8 mouse cellular contexts compared by ENCODE assay signal in the genomic region with DNA sequence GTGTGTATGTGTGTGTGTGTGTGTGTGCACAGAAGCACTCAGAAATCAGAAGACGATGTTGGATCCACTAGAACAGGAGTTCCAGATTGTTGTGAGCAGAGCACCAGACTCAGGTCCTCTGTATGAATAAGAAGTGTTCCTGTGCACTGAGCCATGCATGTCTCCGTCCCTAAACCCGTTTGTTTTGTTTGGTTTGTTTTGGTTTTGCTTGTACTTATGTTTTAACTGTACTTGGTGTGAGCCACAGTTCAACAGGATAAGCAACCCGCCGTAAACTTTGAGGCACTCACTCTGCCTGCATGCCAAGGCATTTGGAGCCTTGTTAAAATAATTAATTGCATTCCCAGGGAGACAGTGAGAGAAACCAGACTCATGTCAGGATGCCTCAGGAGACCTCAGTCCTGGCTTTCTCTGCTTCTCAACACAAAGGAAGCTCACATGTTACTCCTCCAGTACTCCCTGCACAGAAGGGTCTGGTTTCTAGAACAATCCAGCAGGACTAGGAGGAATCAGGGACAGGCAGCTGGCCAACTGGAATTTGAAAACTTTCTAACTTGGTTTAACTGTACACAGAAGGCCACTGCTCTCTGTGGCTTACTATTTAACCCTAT. TPM values are rescaled to one million over a fixed set of nuclear protein-coding genes. Genes with fewer than 3 reads are reported as not detected.
DNase-seq lines count a peak whose midpoint lies in the region; ATAC-seq and TF ChIP-seq lines count a peak whose summit lies in the region.

No protein-coding gene starts in this region.

- no peak for DNase-seq in forebrain, embryonic 10.5 days (ENCODE audit: extremely low spot score, low spot score)
- DNase-seq in embryo, embryonic 11 days = peak; percentile 59
- DNase-seq in liver, adult 2 months (ENCODE audit: extremely low read depth, low read depth, low spot score) = peak; percentile 83
- no peak for DNase-seq in adrenal gland, postnatal 10 days
- DNase-seq in right cerebral cortex, postnatal 10 days (ENCODE audit: low spot score in 2 of 2) = no peak
- DNase-seq in urinary bladder, postnatal 25 days (ENCODE audit: low spot score) = no peak

- 0 out of 2 replicates have a peak overlapping the region, but pooled peaks have one; percentile 58 for H3K27ac ChIP-seq in forebrain, embryonic 10.5 days
- H3K27ac ChIP-seq in forebrain, embryonic 15.5 days (replicated peaks) = no peak overlapping the region
- H3K27ac ChIP-seq in hindbrain, embryonic 16.5 days (ENCODE audit: low read depth, low read length) = peak overlapping the region; percentile 32; the same call in 1 of the 2 replicates
- peak overlapping the region; percentile 67 for H3K27ac ChIP-seq in liver, adult 2 months (replicated peaks; ENCODE audit: insufficient read depth, low read depth, low read length)

- H3K79me2 ChIP-seq in liver, adult 2 months (ENCODE audit: control insufficient read depth, insufficient read depth, low read length) = peaks cover 15% of the 10 kb centered on the region; the same call in 1 of the 2 replicates

- H3K27me3 ChIP-seq in forebrain, embryonic 10.5 days (ENCODE audit: poor library complexity, severe bottlenecking) = no peaks in the 10 kb centered on the region
- no peaks in the 10 kb centered on the region for H3K27me3 ChIP-seq in forebrain, embryonic 15.5 days
- H3K27me3 ChIP-seq in hindbrain, embryonic 16.5 days (replicated peaks; ENCODE audit: control insufficient read depth, insufficient read depth, low read length) = no peaks in the 10 kb centered on the region
- no peaks in the 10 kb centered on the region for H3K27me3 ChIP-seq in liver, adult 2 months (ENCODE audit: control insufficient read depth, insufficient read depth, low read length)

- no peak overlapping the region for H3K4me3 ChIP-seq in forebrain, embryonic 10.5 days
- H3K4me3 ChIP-seq in forebrain, embryonic 15.5 days = no peak overlapping the region
- no peak overlapping the region for H3K4me3 ChIP-seq in hindbrain, embryonic 16.5 days (ENCODE audit: low read length)
- H3K4me3 ChIP-seq in liver, adult 2 months (ENCODE audit: insufficient read depth, low read depth, low read length) = no peak overlapping the region

- no peaks in the 10 kb centered on the region for H3K9me3 ChIP-seq in forebrain, embryonic 10.5 days
- H3K9me3 ChIP-seq in forebrain, embryonic 15.5 days = no peaks in the 10 kb centered on the region
- H3K9me3 ChIP-seq in hindbrain, embryonic 16.5 days (ENCODE audit: control insufficient read depth, low read length) = no peaks in the 10 kb centered on the region

- no peak for TF ChIP-seq POLR2A in liver, adult 2 months (IDR thresholded peaks at IDR 0.05; ENCODE audit: extremely low read depth, insufficient read depth, low read length)

- H3K4me1 ChIP-seq in forebrain, embryonic 10.5 days = peaks cover 33% of the 10 kb centered on the region
- H3K4me1 ChIP-seq in forebrain, embryonic 15.5 days = peaks cover 7% of the 10 kb centered on the region; the same call in 1 of the 2 replicates
- peaks cover 17% of the 10 kb centered on the region for H3K4me1 ChIP-seq in hindbrain, embryonic 16.5 days (ENCODE audit: control insufficient read depth, insufficient read depth, low read depth, low read length)
- H3K4me1 ChIP-seq in liver, adult 2 months (ENCODE audit: control insufficient read depth, insufficient read depth, low read length) = peaks cover 27% of the 10 kb centered on the region

- WGBS in forebrain, embryonic 10.5 days = 75% methylated on average over 5 of the region's 5 CpGs
- 27% methylated on average over 5 of the region's 5 CpGs for WGBS in forebrain, embryonic 15.5 days
- 47% methylated on average over 5 of the region's 5 CpGs for WGBS in hindbrain, embryonic 16.5 days
- 11% methylated on average over 5 of the region's 5 CpGs for WGBS in liver, adult 2 months

- H3K36me3 ChIP-seq in forebrain, embryonic 10.5 days (replicated peaks) = peaks cover 22% of the 10 kb centered on the region
- H3K36me3 ChIP-seq in forebrain, embryonic 15.5 days = peaks cover 4% of the 10 kb centered on the region; the same call in 1 of the 2 replicates
- H3K36me3 ChIP-seq in hindbrain, embryonic 16.5 days (ENCODE audit: control insufficient read depth, insufficient read depth, low read length) = 0 out of 2 replicates have a peak, but pooled peaks cover 2% of the 10 kb centered on the region
- H3K36me3 ChIP-seq in liver, adult 2 months (ENCODE audit: control insufficient read depth, insufficient read depth, low read length) = peaks cover 28% of the 10 kb centered on the region

- no peak overlapping the region for H3K4me2 ChIP-seq in forebrain, embryonic 15.5 days (replicated peaks)
- no peak overlapping the region for H3K4me2 ChIP-seq in hindbrain, embryonic 16.5 days (ENCODE audit: low read length)

- TF ChIP-seq CTCF in liver, adult 2 months (IDR thresholded peaks at IDR 0.05; ENCODE audit: low read depth, low read length) = no peak

- no peak for ATAC-seq in forebrain, embryonic 15.5 days (replicated peaks)
- ATAC-seq in hindbrain, embryonic 16.5 days = no peak

- H3K9ac ChIP-seq in forebrain, embryonic 15.5 days (replicated peaks) = no peak overlapping the region
- H3K9ac ChIP-seq in hindbrain, embryonic 16.5 days (ENCODE audit: low read depth, low read length) = no peak overlapping the region
- no peak overlapping the region for H3K9ac ChIP-seq in liver, adult 2 months (ENCODE audit: low read depth, low read length)

RNA-seq across cellular contexts. Expression of a gene that starts 40.3 kb away (rescaled TPM):
- polyA plus RNA-seq in forebrain, embryonic 10.5 days (2016; fragmentation: Nextera tagmentation; extraction: Ambion mirVana) = 0.98 and 1.2 TPM in 2 replicates
- polyA plus RNA-seq in forebrain, embryonic 15.5 days (2015; fragmentation: Nextera tagmentation; extraction: Ambion mirVana) = 1.2 TPM in 2 replicates
- polyA plus RNA-seq in hindbrain, embryonic 16.5 days (2015; fragmentation: Nextera tagmentation; extraction: Ambion mirVana) = 1.2 and 1.8 TPM in 2 replicates
- total RNA-seq in liver, adult 2 months (2014; rRNA removed) = 4.6 and 5.9 TPM in 2 replicates
- polyA plus RNA-seq in liver, adult 2 months (2012; rRNA removed) = 0.26 and 0.50 TPM in 2 replicates
- 1 to 10 TPM; 2.5 to 4.4 TPM for total RNA-seq in adrenal gland, postnatal 10 days (2021)

Comparison
In these comparisons a context has a peak if more than half of its experiments do, and no peak if none do; other contexts are left out.
1. DNase-seq: peak in embryo, embryonic 11 days (single experiment) and liver, adult 2 months (single experiment); none in forebrain, embryonic 10.5 days (single experiment), adrenal gland, postnatal 10 days (single experiment), right cerebral cortex, postnatal 10 days (0 of 2) and urinary bladder, postnatal 25 days (single experiment).